Mouse (Mus musculus): Measurements from ENCODE around the gene Pdgfra. TPM values are rescaled to one million over a fixed set of nuclear protein-coding genes. Genes with fewer than 3 reads are reported as not detected.

Pdgfra gene
- polyA plus RNA-seq (2015; fragmentation: Nextera tagmentation; extraction: Ambion mirVana) = 78.8 and 96.8 TPM in 2 replicates

- Histone ChIP-seq H3K4me3 (peak within 1 kb of the TSS; percentile 80), H3K27me3 (peaks cover 32% of the 10 kb centered on the region), H3K27ac (peak within 1 kb of the TSS; percentile 100), H3K4me2 (peak within 1 kb of the TSS; percentile 65), H3K9ac (peak within 1 kb of the TSS; percentile 99), H3K9me3 (no peaks in the 10 kb centered on the region), H3K4me1 (peaks cover 31% of the 10 kb centered on the region), H3K36me3 (no peaks in the 10 kb centered on the region)
- ATAC-seq (ENCODE audit: insufficient number of reproducible peaks, insufficient read depth, low FRiP score, low TSS enrichment, low read depth) = no peak
- WGBS = 0% methylated on average over 10 of the region's 10 CpGs
Measured at GRCm38 (mm10) chr5:75152021-75152425, at the start of gene Pdgfra. Pdgfra (plus strand) TSS chr5:75152292.

GRCm38 (mm10) chr5:75106511-75106910 is 45.6 kb upstream of the Pdgfra start:
- Histone ChIP-seq H3K4me1 (no peaks in the 10 kb centered on the region), H3K4me3 (no peak overlapping the region), H3K27me3 (no peaks in the 10 kb centered on the region), H3K9ac (no peak overlapping the region), H3K9me3 (no peaks in the 10 kb centered on the region), H3K4me2 (no peak overlapping the region), H3K36me3 (no peaks in the 10 kb centered on the region), H3K27ac (no peak overlapping the region)
- 63% methylated on average over 3 of the region's 3 CpGs for WGBS
- ATAC-seq (ENCODE audit: insufficient number of reproducible peaks, insufficient read depth, low FRiP score, low TSS enrichment, low read depth) = no peak

GRCm38 (mm10) chr5:75109368-75109767 is 42.7 kb upstream of the Pdgfra start:
- no peak overlapping the region for H3K9ac ChIP-seq
- no peak overlapping the region for H3K27ac ChIP-seq
- no peaks in the 10 kb centered on the region for H3K4me1 ChIP-seq
- no peak for ATAC-seq (ENCODE audit: insufficient number of reproducible peaks, insufficient read depth, low FRiP score, low TSS enrichment, low read depth)
- H3K9me3 ChIP-seq = no peaks in the 10 kb centered on the region
- no peak overlapping the region for H3K4me3 ChIP-seq
- no peak overlapping the region for H3K4me2 ChIP-seq
- no peaks in the 10 kb centered on the region for H3K27me3 ChIP-seq
- 41% methylated on average over 5 of the region's 5 CpGs for WGBS
- no peaks in the 10 kb centered on the region for H3K36me3 ChIP-seq

DNA sequence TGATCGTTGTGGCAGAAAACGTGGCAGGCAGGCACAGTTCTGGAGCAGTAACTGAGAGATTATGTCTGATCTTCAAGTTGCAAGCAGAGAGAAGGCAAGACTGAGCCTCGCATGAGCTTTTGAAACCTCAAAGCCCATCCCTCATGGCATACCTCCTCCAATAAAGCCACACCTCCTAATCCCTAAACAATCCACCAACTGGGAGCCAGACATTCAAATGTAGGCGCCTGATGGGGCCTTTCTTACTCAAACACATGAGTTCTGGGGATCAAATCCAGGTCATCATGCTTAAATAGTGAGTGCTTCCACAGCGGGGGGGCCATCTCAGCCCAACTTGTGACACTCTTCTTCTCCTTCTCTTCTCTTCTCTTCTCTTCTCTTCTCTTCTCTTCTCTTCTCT is 40.3 kb upstream of the Pdgfra start:
- no peak overlapping the region for H3K4me2 ChIP-seq
- no peak for ATAC-seq (ENCODE audit: insufficient number of reproducible peaks, insufficient read depth, low FRiP score, low TSS enrichment, low read depth)
- WGBS = 59% methylated on average over 5 of the region's 5 CpGs

DNA sequence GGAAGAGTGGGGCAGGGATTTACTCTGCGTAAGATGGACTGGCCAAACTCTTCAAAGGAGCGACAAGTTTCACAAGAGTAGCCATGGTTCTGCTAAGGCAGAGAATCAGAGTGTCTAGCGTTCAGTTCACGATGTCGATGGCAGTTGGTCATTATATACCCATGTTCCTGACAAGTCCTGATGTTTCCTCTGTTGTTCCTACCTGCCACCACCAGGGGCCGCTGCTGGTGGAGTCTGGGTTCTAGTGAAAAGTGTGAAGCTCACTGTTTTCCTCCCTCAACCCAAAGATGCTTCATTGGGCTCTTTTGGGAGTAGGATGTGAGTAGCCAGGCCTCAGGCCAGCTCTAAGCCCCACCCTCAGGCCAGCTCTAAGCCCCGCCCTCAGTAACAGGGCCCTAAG is 33.3 kb upstream of the Pdgfra start:
- H3K4me2 ChIP-seq = no peak overlapping the region
- no peak for ATAC-seq (ENCODE audit: insufficient number of reproducible peaks, insufficient read depth, low FRiP score, low TSS enrichment, low read depth)
- H3K4me1 ChIP-seq = 0 out of 2 replicates have a peak, but pooled peaks cover 3% of the 10 kb centered on the region
- H3K27me3 ChIP-seq = no peaks in the 10 kb centered on the region
- no peaks in the 10 kb centered on the region for H3K36me3 ChIP-seq
- 64% methylated on average over 7 of the region's 7 CpGs for WGBS
- no peaks in the 10 kb centered on the region for H3K9me3 ChIP-seq
- H3K9ac ChIP-seq = no peak overlapping the region
- no peak overlapping the region for H3K4me3 ChIP-seq
- no peak overlapping the region for H3K27ac ChIP-seq

More for the DNA sequence above, 40.3 kb upstream of the Pdgfra start:
- H3K27me3 ChIP-seq = no peaks in the 10 kb centered on the region
- H3K4me1 ChIP-seq = no peaks in the 10 kb centered on the region
- no peak overlapping the region for H3K27ac ChIP-seq
- no peaks in the 10 kb centered on the region for H3K9me3 ChIP-seq
- no peaks in the 10 kb centered on the region for H3K36me3 ChIP-seq
- no peak overlapping the region for H3K9ac ChIP-seq
- no peak overlapping the region for H3K4me3 ChIP-seq

GRCm38 (mm10) chr5:75121646-75122045 is 30.4 kb upstream of the Pdgfra start:
- H3K4me1 ChIP-seq = 0 out of 2 replicates have a peak, but pooled peaks cover 3% of the 10 kb centered on the region
- no peak overlapping the region for H3K9ac ChIP-seq
- no peaks in the 10 kb centered on the region for H3K9me3 ChIP-seq
- H3K4me3 ChIP-seq = no peak overlapping the region
- no peak for ATAC-seq (ENCODE audit: insufficient number of reproducible peaks, insufficient read depth, low FRiP score, low TSS enrichment, low read depth)
- no peaks in the 10 kb centered on the region for H3K36me3 ChIP-seq
- H3K4me2 ChIP-seq = no peak overlapping the region
- H3K27me3 ChIP-seq = no peaks in the 10 kb centered on the region
- peak overlapping the region; percentile 39; the same call in 1 of the 2 replicates for H3K27ac ChIP-seq
- 36% methylated on average over 5 of the region's 5 CpGs for WGBS

- Histone ChIP-seq H3K9ac (no peak overlapping the region), H3K27ac (no peak overlapping the region), H3K9me3 (no peaks in the 10 kb centered on the region), H3K4me3 (no peak overlapping the region), H3K4me1 (no peaks in the 10 kb centered on the region), H3K4me2 (no peak overlapping the region), H3K27me3 (no peaks in the 10 kb centered on the region), H3K36me3 (no peaks in the 10 kb centered on the region)
- ATAC-seq (ENCODE audit: insufficient number of reproducible peaks, insufficient read depth, low FRiP score, low TSS enrichment, low read depth) = no peak
- WGBS = 76% methylated on average over 7 of the region's 7 CpGs
Measured at GRCm38 (mm10) chr5:75134681-75135080, 17.4 kb upstream of the Pdgfra start.

GRCm38 (mm10) chr5:75143092-75143491 is 9.0 kb upstream of the Pdgfra start:
- peaks cover 18% of the 10 kb centered on the region for H3K27me3 ChIP-seq
- no peaks in the 10 kb centered on the region for H3K36me3 ChIP-seq
- peak overlapping the region; percentile 61 for H3K4me2 ChIP-seq
- H3K9ac ChIP-seq = peak overlapping the region; percentile 58
- WGBS = 4% methylated on average over 14 of the region's 14 CpGs
- no peak; the same call in 1 of the 2 replicates for ATAC-seq (ENCODE audit: insufficient number of reproducible peaks, insufficient read depth, low FRiP score, low TSS enrichment, low read depth)
- H3K27ac ChIP-seq = no peak overlapping the region
- no peaks in the 10 kb centered on the region for H3K9me3 ChIP-seq
- H3K4me3 ChIP-seq = peak overlapping the region; percentile 34
- H3K4me1 ChIP-seq = peaks cover 17% of the 10 kb centered on the region

DNA sequence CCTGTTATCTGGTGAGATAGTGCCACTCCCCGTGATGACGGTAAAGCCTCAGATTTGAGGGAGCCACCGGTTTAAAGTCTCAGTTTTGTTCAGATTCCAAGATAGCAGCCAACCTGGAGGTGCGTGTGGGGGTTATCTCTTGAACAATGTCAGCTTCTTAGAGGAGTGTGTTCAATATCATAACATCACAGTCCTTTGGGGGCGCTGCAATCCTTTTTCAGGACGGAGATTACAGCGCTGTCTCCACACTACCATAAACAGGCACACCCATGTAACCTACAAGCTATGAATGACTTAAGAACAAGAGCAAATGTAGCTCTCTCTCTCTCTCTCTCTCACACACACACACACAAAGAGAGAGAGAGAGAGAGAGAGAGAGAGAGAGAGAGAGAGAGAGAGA is 8.3 kb upstream of the Pdgfra start:
- no peak for ATAC-seq (ENCODE audit: insufficient number of reproducible peaks, insufficient read depth, low FRiP score, low TSS enrichment, low read depth)
- H3K27me3 ChIP-seq = peaks cover 24% of the 10 kb centered on the region
- peaks cover 23% of the 10 kb centered on the region for H3K4me1 ChIP-seq
- no peak overlapping the region for H3K4me3 ChIP-seq
- WGBS = 49% methylated on average over 7 of the region's 7 CpGs
- H3K27ac ChIP-seq = no peak overlapping the region
- no peaks in the 10 kb centered on the region for H3K9me3 ChIP-seq
- peak overlapping the region; percentile 61 for H3K4me2 ChIP-seq
- H3K36me3 ChIP-seq = no peaks in the 10 kb centered on the region
- H3K9ac ChIP-seq = no peak overlapping the region

- Histone ChIP-seq H3K4me1 (peaks cover 39% of the 10 kb centered on the region), H3K27ac (no peak overlapping the region), H3K4me3 (no peak overlapping the region), H3K9ac (no peak overlapping the region), H3K9me3 (no peaks in the 10 kb centered on the region), H3K36me3 (no peaks in the 10 kb centered on the region), H3K27me3 (peaks cover 29% of the 10 kb centered on the region), H3K4me2 (no peak overlapping the region)
- 72% methylated on average over 2 of the region's 2 CpGs for WGBS
- no peak for ATAC-seq (ENCODE audit: insufficient number of reproducible peaks, insufficient read depth, low FRiP score, low TSS enrichment, low read depth)
Measured at GRCm38 (mm10) chr5:75145341-75145740, 6.8 kb upstream of the Pdgfra start.

GRCm38 (mm10) chr5:75146469-75146868 is 5.6 kb upstream of the Pdgfra start:
- H3K4me1 ChIP-seq = peaks cover 42% of the 10 kb centered on the region
- no peaks in the 10 kb centered on the region for H3K36me3 ChIP-seq
- no peak overlapping the region for H3K27ac ChIP-seq
- peaks cover 29% of the 10 kb centered on the region for H3K27me3 ChIP-seq
- H3K4me2 ChIP-seq = no peak overlapping the region
- no peak overlapping the region for H3K4me3 ChIP-seq
- ATAC-seq (ENCODE audit: insufficient number of reproducible peaks, insufficient read depth, low FRiP score, low TSS enrichment, low read depth) = no peak
- whole genome bisulfite sequencing = 79% methylated on average over 1 of the region's 1 CpGs
- no peaks in the 10 kb centered on the region for H3K9me3 ChIP-seq
- H3K9ac ChIP-seq = no peak overlapping the region

DNA sequence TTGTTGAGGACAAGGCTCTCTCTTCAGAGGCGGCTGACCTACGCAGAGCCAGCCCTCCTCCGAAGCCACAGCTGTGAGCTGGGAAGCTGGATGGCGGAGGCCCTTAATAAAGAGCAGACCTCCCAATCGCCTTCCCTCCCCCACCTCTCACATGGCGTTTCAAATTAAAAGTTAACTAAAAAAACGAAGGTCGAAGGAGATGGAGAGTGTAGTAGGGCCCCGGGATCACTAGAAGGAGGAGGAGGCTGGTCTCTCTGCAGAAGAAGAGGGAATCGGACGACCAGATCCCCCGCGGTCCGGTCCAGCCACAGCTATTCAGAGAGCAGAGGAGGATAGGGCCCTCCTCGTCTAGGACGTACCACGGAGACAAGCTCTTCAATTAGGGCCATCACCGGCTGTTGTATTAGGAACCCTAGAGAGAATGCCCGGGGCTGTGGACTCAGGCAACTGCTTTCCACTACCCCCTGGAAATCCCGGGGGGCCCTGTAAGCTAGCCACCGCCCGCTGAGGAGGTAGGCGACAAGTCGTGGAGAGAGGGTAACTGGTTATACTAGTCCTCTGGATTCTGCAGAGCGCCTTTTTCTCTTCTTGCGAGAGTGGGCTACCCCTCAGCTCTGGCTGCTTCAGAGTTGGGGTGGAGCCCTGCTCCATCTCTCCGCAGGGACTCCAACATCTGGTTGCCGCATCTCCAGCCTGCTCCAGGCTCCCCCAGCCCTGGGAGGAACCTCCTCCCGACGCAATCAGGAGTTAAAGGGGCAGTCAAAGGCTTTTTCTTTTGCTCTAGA is 3.6 kb upstream of the Pdgfra start:
- Histone ChIP-seq H3K27ac (peak overlapping the region; percentile 100), H3K4me2 (peak overlapping the region; percentile 65), H3K9ac (peak overlapping the region; percentile 71), H3K4me1 (peaks cover 35% of the 10 kb centered on the region), H3K9me3 (no peaks in the 10 kb centered on the region), H3K4me3 (peak overlapping the region; percentile 80), H3K36me3 (no peaks in the 10 kb centered on the region), H3K27me3 (peaks cover 37% of the 10 kb centered on the region)
- WGBS = under 1% methylated on average over 30 of the region's 30 CpGs
- ATAC-seq (ENCODE audit: insufficient number of reproducible peaks, insufficient read depth, low FRiP score, low TSS enrichment, low read depth) = no peak
